Mouse (Mus musculus) forebrain, embryonic 13.5 days (tissue): ENCODE measurements around the gene Gm9936. TPM values are rescaled to one million over a fixed set of nuclear protein-coding genes. Genes with fewer than 3 reads are reported as not detected.

Experiments
- ATAC-seq: fragments of 200-750 bp; cut with Nextera tagmentation; 2 replicates; pipeline ENCODE4 v1.8.0; 2017
- H3K27ac ChIP-seq: fragments of 300-500 bp; sonication (generic); 2 replicates; pipeline ENCODE4 v1.5.1; 2015; ENCODE audit warnings: inconsistent platforms, mild to moderate bottlenecking, moderate library complexity
- H3K27me3 ChIP-seq: fragments of 300-500 bp; sonication (generic); 2 replicates; pipeline ENCODE4 v1.6.1; 2015; ENCODE audit warnings: mild to moderate bottlenecking, inconsistent platforms
- H3K36me3 ChIP-seq: fragments of 300-500 bp; sonication (generic); 2 replicates; pipeline ENCODE4 v1.6.1; 2015; ENCODE audit warnings: mild to moderate bottlenecking, inconsistent platforms; ENCODE audit not compliant: poor library complexity, severe bottlenecking
- H3K4me1 ChIP-seq: fragments of 300-500 bp; sonication (generic); 2 replicates; pipeline ENCODE4 v1.6.1; 2015; ENCODE audit warnings: inconsistent platforms
- H3K4me2 ChIP-seq: fragments of 300-500 bp; sonication (generic); 2 replicates; pipeline ENCODE4 v1.6.1; 2015; ENCODE audit warnings: inconsistent platforms, mild to moderate bottlenecking, moderate library complexity
- H3K4me3 ChIP-seq: fragments of 300-500 bp; sonication (generic); 2 replicates; pipeline ENCODE4 v1.5.1; 2015; ENCODE audit warnings: mild to moderate bottlenecking, inconsistent platforms
- H3K9ac ChIP-seq: fragments of 300-500 bp; sonication (generic); 2 replicates; pipeline ENCODE4 v1.6.1; 2015; ENCODE audit warnings: mild to moderate bottlenecking, inconsistent platforms
- H3K9me3 ChIP-seq: fragments of 300-500 bp; sonication (generic); replicated peaks from 2 replicates; pipeline ENCODE4 v1.6.1; 2016; ENCODE audit warnings: inconsistent platforms
- WGBS: fragments of 180-500 bp; shearing (Covaris S2); methylation state at CpG from one replicate; pipeline ENCODE4 v1.1.7; 2015; 5-methylcytosine and 5-hydroxymethylcytosine counted together
- microRNA-seq: library from miRNA; unstranded; fragments of <30 nt; microRNA quantifications from one replicate; pipeline ENCODE4, GENCODE M21; 2016
- polyA plus RNA-seq: library from polyadenylated mRNA; unstranded; fragments of >200 nt; fragmentation: Nextera tagmentation; extraction: Ambion mirVana; gene quantifications from 2 replicates; pipeline ENCODE4 v1.2.1, GENCODE M21; 2015

Gene Gm9936
- polyA plus RNA-seq, 1 experiment from 2014 or later = 0.76 TPM

GRCm38 (mm10) chr5:114807468-114807867, 51.0 kb downstream of the Gm9936 start:
- Histone ChIP-seq H3K36me3 (peaks cover 86% of the 10 kb centered on the region), H3K9ac (no peak overlapping the region), H3K27ac (no peak overlapping the region), H3K4me1 (peaks cover 32% of the 10 kb centered on the region), H3K4me3 (no peak overlapping the region), H3K27me3 (no peaks in the 10 kb centered on the region), H3K9me3 (no peaks in the 10 kb centered on the region), H3K4me2 (no peak overlapping the region)
- no peak for ATAC-seq
- WGBS = 31% methylated on average over 8 of the region's 8 CpGs

- no peak overlapping the region for H3K4me2 ChIP-seq
- WGBS = 54% methylated on average over 9 of the region's 9 CpGs
- peaks cover 90% of the 10 kb centered on the region for H3K36me3 ChIP-seq
- no peak for ATAC-seq
- no peak overlapping the region for H3K4me3 ChIP-seq
- H3K27me3 ChIP-seq = no peaks in the 10 kb centered on the region
- H3K9me3 ChIP-seq = no peaks in the 10 kb centered on the region
- H3K9ac ChIP-seq = no peak overlapping the region
- H3K4me1 ChIP-seq = peaks cover 28% of the 10 kb centered on the region
- H3K27ac ChIP-seq = no peak overlapping the region
Observed at GRCm38 (mm10) chr5:114807063-114807462, 51.4 kb downstream of the Gm9936 start.

GRCm38 (mm10) chr5:114806636-114807035, 51.8 kb downstream of the Gm9936 start:
- H3K4me3 ChIP-seq = no peak overlapping the region
- H3K4me1 ChIP-seq = peaks cover 24% of the 10 kb centered on the region
- H3K9me3 ChIP-seq = no peaks in the 10 kb centered on the region
- no peak overlapping the region for H3K4me2 ChIP-seq
- WGBS = 85% methylated on average over 8 of the region's 8 CpGs
- no peak for ATAC-seq
- H3K27me3 ChIP-seq = no peaks in the 10 kb centered on the region
- peaks cover 94% of the 10 kb centered on the region for H3K36me3 ChIP-seq
- H3K9ac ChIP-seq = no peak overlapping the region
- no peak overlapping the region for H3K27ac ChIP-seq

Small RNA genes lying within 50 kb of the gene (microRNA-seq; reads per million reads assigned to microRNA genes)
- 7.5 reads per million, percentile 21 among the genes with 10 or more reads in this experiment for gene Mir6240

Other genes with a start within 250 kb of the Gm9936 start
- 0.39 and 0.47 TPM in 2 replicates for gene Trpv4, start 200.3 kb downstream of the Gm9936 start, polyA plus RNA-seq
- gene Gltp, start 167.7 kb downstream of the Gm9936 start, polyA plus RNA-seq = 51.7 and 57.1 TPM in 2 replicates
- gene Tchp, start 150.9 kb downstream of the Gm9936 start, polyA plus RNA-seq = 22.6 and 23.8 TPM in 2 replicates
- 26.8 and 30.0 TPM in 2 replicates for gene Ankrd13a, start 84.0 kb downstream of the Gm9936 start, polyA plus RNA-seq
- 41.2 and 45.3 TPM in 2 replicates for gene Git2, start 83.2 kb downstream of the Gm9936 start, polyA plus RNA-seq
- 184 and 195 TPM in 2 replicates for gene 1500011B03Rik, start 35.2 kb downstream of the Gm9936 start, polyA plus RNA-seq
- gene 4930519G04Rik, start 5.0 kb downstream of the Gm9936 start, polyA plus RNA-seq = not detected in 2 replicates
- 1.5 and 2.0 TPM in 2 replicates for gene Oasl2, start 38.3 kb upstream of the Gm9936 start, polyA plus RNA-seq
- gene Oasl1, start 64.6 kb upstream of the Gm9936 start, polyA plus RNA-seq = 0.15 and 0.28 TPM in 2 replicates
- gene 2210016L21Rik, start 83.5 kb upstream of the Gm9936 start, polyA plus RNA-seq = 77.5 and 85.3 TPM in 2 replicates
- gene Hnf1a, start 112.4 kb upstream of the Gm9936 start, polyA plus RNA-seq = 0.05 and 0.06 TPM in 2 replicates
- gene Sppl3, start 152.5 kb upstream of the Gm9936 start, polyA plus RNA-seq = 16.0 and 16.4 TPM in 2 replicates
- 38.4 and 40.9 TPM in 2 replicates for gene Gm10401, start 239.6 kb upstream of the Gm9936 start, polyA plus RNA-seq